Comparison of ENCODE assay signal across 12 mouse cellular contexts in the genomic region with DNA sequence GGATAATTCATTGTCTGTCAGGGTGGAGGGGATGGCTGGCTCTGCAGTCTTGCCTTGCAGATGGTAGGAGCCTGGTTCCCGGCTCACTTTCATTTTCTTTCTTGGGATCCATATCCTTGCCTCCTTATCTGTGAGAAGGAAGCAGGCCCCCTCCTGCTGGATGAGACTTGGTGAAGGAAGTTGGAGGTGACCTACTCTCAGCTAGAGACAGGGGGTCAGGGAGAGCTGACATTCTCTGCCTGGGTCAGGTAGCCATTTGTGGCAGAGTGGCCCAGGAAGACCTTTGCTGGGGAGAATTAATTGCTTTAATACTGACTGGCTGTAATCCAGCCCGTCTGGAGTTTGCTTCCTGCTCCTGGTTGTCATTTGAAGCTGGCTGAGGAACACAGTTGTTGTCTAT.
DNase-seq lines count a peak whose midpoint lies in the region; ATAC-seq and TF ChIP-seq lines count a peak whose summit lies in the region.
"Had no signal": no experiment of that assay in that cellular context is flagged by ENCODE, and none has a peak within 500 bp of the region (broad histone marks: within the 10 kb centered on the region; RNA-seq: fewer than 3 reads in every experiment).

No protein-coding gene starts in this region.

- H3K9ac ChIP-seq in limb, embryonic 14.5 days (ENCODE audit: low read depth, low read length, severe bottlenecking) = no peak overlapping the region
- no peak overlapping the region for H3K9ac ChIP-seq in heart, embryonic 15.5 days
- H3K9ac ChIP-seq: limb, embryonic 15.5 days; midbrain, embryonic 15.5 days had no signal

- peak; percentile 33 for DNase-seq in adrenal gland, adult 8-10 months
- DNase-seq in adrenal gland, postnatal 10 days = no peak
- DNase-seq in limb, embryonic 14.5 days (ENCODE audit: low spot score) = peak; percentile 36
- no peak for DNase-seq in limb, embryonic 10.5 days (ENCODE audit: low spot score)
- DNase-seq in kidney, postnatal 25 days = peak; percentile 53 to 56
- DNase-seq in thymus, postnatal 0 days (ENCODE audit: low spot score) = no peak
- DNase-seq in spleen, postnatal 10 days (ENCODE audit: low spot score in 2 of 2) = no peak
- DNase-seq: cerebellum, adult 8-10 months had no signal

- H3K27me3 ChIP-seq in limb, embryonic 14.5 days (ENCODE audit: control insufficient read depth, insufficient read depth, low read length) = no peaks in the 10 kb centered on the region
- no peaks in the 10 kb centered on the region for H3K27me3 ChIP-seq in limb, embryonic 10.5 days (ENCODE audit: low read depth, poor library complexity, severe bottlenecking)
- H3K27me3 ChIP-seq in heart, embryonic 15.5 days = no peaks in the 10 kb centered on the region
- H3K27me3 ChIP-seq: limb, embryonic 15.5 days; midbrain, embryonic 15.5 days had no signal

- no peak overlapping the region for H3K4me2 ChIP-seq in limb, embryonic 14.5 days (replicated peaks; ENCODE audit: low read depth, low read length, severe bottlenecking)
- H3K4me2 ChIP-seq in heart, embryonic 15.5 days = peak overlapping the region; percentile 24; the same call in 1 of the 2 replicates
- H3K4me2 ChIP-seq: limb, embryonic 15.5 days; midbrain, embryonic 15.5 days had no signal

- H3K4me1 ChIP-seq in limb, embryonic 14.5 days (ENCODE audit: control insufficient read depth, insufficient read depth, low read length) = no peaks in the 10 kb centered on the region
- H3K4me1 ChIP-seq in limb, embryonic 10.5 days = peaks cover 32% of the 10 kb centered on the region
- peaks cover 42% of the 10 kb centered on the region for H3K4me1 ChIP-seq in heart, embryonic 15.5 days (replicated peaks)

- H3K4me3 ChIP-seq in limb, embryonic 14.5 days (replicated peaks; ENCODE audit: low read length) = no peak overlapping the region
- H3K4me3 ChIP-seq in limb, embryonic 10.5 days = no peak overlapping the region
- no peak overlapping the region for H3K4me3 ChIP-seq in heart, embryonic 15.5 days
- H3K4me3 ChIP-seq: limb, embryonic 15.5 days; midbrain, embryonic 15.5 days had no signal

- 38% methylated on average over 2 of the region's 2 CpGs for WGBS in limb, embryonic 14.5 days
- WGBS in limb, embryonic 10.5 days = 19% methylated on average over 2 of the region's 2 CpGs
- WGBS in heart, embryonic 15.5 days = 34% methylated on average over 2 of the region's 2 CpGs

- no peak for ATAC-seq in limb, embryonic 14.5 days (ENCODE audit: low FRiP score, low read depth)
- ATAC-seq in heart, embryonic 15.5 days (replicated peaks; ENCODE audit: insufficient number of reproducible peaks, insufficient read depth, low FRiP score, low read depth) = no peak
- ATAC-seq: inflammation-experienced regulatory T-cells, adult 6 months had no signal

- no peak for TF ChIP-seq POLR2A in limb, embryonic 14.5 days (IDR thresholded peaks at IDR 0.05; ENCODE audit: borderline replicate concordance, extremely low read depth, insufficient read depth, insufficient read length)

- no peak overlapping the region for H3K27ac ChIP-seq in limb, embryonic 14.5 days (replicated peaks; ENCODE audit: low read depth, low read length)
- H3K27ac ChIP-seq in limb, embryonic 10.5 days = no peak overlapping the region; the same call in 1 of the 2 replicates
- peak overlapping the region; percentile 42 for H3K27ac ChIP-seq in heart, embryonic 15.5 days
- H3K27ac ChIP-seq: midbrain, embryonic 15.5 days had no signal

- no peaks in the 10 kb centered on the region for H3K9me3 ChIP-seq in limb, embryonic 14.5 days (ENCODE audit: control insufficient read depth, low read length)
- no peaks in the 10 kb centered on the region for H3K9me3 ChIP-seq in limb, embryonic 10.5 days (replicated peaks)
- no peaks in the 10 kb centered on the region for H3K9me3 ChIP-seq in heart, embryonic 15.5 days (replicated peaks)
- H3K9me3 ChIP-seq: limb, embryonic 15.5 days; midbrain, embryonic 15.5 days had no signal

- no peaks in the 10 kb centered on the region for H3K36me3 ChIP-seq in limb, embryonic 14.5 days (ENCODE audit: control insufficient read depth, insufficient read depth, low read length)
- no peaks in the 10 kb centered on the region for H3K36me3 ChIP-seq in limb, embryonic 10.5 days
- H3K36me3 ChIP-seq in heart, embryonic 15.5 days = no peaks in the 10 kb centered on the region
- H3K36me3 ChIP-seq: limb, embryonic 15.5 days; midbrain, embryonic 15.5 days had no signal

Comparison
In these comparisons a context has a peak if more than half of its experiments do, and no peak if none do; other contexts are left out.
1. DNase-seq: peak in adrenal gland, adult 8-10 months (single experiment), limb, embryonic 14.5 days (single experiment) and kidney, postnatal 25 days (2 of 2); none in adrenal gland, postnatal 10 days (single experiment), limb, embryonic 10.5 days (single experiment), thymus, postnatal 0 days (single experiment) and spleen, postnatal 10 days (0 of 2).